Mouse (Mus musculus) MEL (cell line): ENCODE data around the gene Cd300ld5. TPM values are rescaled to one million over a fixed set of nuclear protein-coding genes. Genes with fewer than 3 reads are reported as not detected.

ENCODE experiments used
- DNase-seq: peaks from one replicate; pipeline ENCODE4 v3.0.0; 2011; ENCODE audit warnings: low read depth, low spot score
- H3K27ac ChIP-seq: 2 replicates; pipeline ENCODE4 v1.5.1; 2012; ENCODE audit warnings: low read depth, mild to moderate bottlenecking, control low read depth, low read length, moderate library complexity; ENCODE audit not compliant: control insufficient read depth
- H3K27me3 ChIP-seq, 2 experiments: fragments of 150-350 bp in 1 of 2; sonication (generic) in 1 of 2; 2 replicates each; pipeline ENCODE4 v1.6.1; 2012; ENCODE audit warnings: low read length in 2 of 2, mild to moderate bottlenecking in 2 of 2, improper control_type of control experiment in 1 of 2, moderate library complexity in 1 of 2; ENCODE audit not compliant: insufficient read depth in 2 of 2, control insufficient read depth in 1 of 2
- H3K36me3 ChIP-seq, 2 experiments: 2 replicates each; pipeline ENCODE4 v1.6.1; 2012 to 2014; ENCODE audit warnings: low read length in 2 of 2, improper control_type of control experiment in 1 of 2, inconsistent platforms in 1 of 2, mild to moderate bottlenecking in 1 of 2; ENCODE audit not compliant: insufficient read depth in 2 of 2, control insufficient read depth in 1 of 2
- H3K4me1 ChIP-seq, 2 experiments: fragments of 150-350 bp in 1 of 2; sonication (generic) in 1 of 2; 2 replicates each; pipeline ENCODE4 v1.6.1; 2012; ENCODE audit warnings: low read length in 2 of 2, improper control_type of control experiment in 1 of 2, mild to moderate bottlenecking in 1 of 2; ENCODE audit not compliant: insufficient read depth in 2 of 2, control insufficient read depth in 1 of 2
- H3K4me3 ChIP-seq, 2 experiments: fragments of 150-350 bp in 1 of 2; sonication (generic) in 1 of 2; 2 replicates each; pipeline ENCODE4 v1.5.1; 2012; ENCODE audit warnings: low read depth in 2 of 2, low read length in 2 of 2, mild to moderate bottlenecking in 2 of 2, moderate library complexity in 2 of 2, control low read depth in 1 of 2, improper control_type of control experiment in 1 of 2; ENCODE audit not compliant: control insufficient read depth in 1 of 2, insufficient read depth in 1 of 2
- H3K79me2 ChIP-seq: 2 replicates; pipeline ENCODE4 v1.6.1; 2012; ENCODE audit warnings: mild to moderate bottlenecking, low read length, moderate library complexity; ENCODE audit not compliant: control insufficient read depth, poor library complexity, insufficient read depth
- H3K9ac ChIP-seq: 2 replicates; pipeline ENCODE4 v1.6.1; 2012; ENCODE audit warnings: low read depth, mild to moderate bottlenecking, control low read depth, low read length, moderate library complexity; ENCODE audit not compliant: control insufficient read depth, poor library complexity, severe bottlenecking
- H3K9me3 ChIP-seq: fragments of 150-350 bp; sonication (generic); replicated peaks from 2 replicates; pipeline ENCODE4 v1.6.1; 2012; ENCODE audit warnings: mild to moderate bottlenecking, low read length, improper control_type of control experiment, moderate library complexity; ENCODE audit not compliant: insufficient read depth
- ETS1 ChIP-seq: IDR thresholded peaks from 2 replicates; pipeline ENCODE4 v1.6.1; 2012; ENCODE audit warnings: low read depth, mild to moderate bottlenecking, inconsistent platforms, low read length, improper control_type of control experiment, moderate library complexity
- GATA1 ChIP-seq: IDR thresholded peaks from 2 replicates; pipeline ENCODE4 v1.6.1; 2011; ENCODE audit warnings: low read depth, low read length, improper control_type of control experiment
- HCFC1 ChIP-seq: IDR thresholded peaks from 2 replicates; pipeline ENCODE4 v1.6.1; 2012; ENCODE audit warnings: low read depth, mild to moderate bottlenecking, inconsistent platforms, low read length, improper control_type of control experiment, moderate library complexity
- JUND ChIP-seq: IDR thresholded peaks from 2 replicates; pipeline ENCODE4 v1.6.1; 2011; ENCODE audit warnings: low read depth, mild to moderate bottlenecking, improper control_type of control experiment, low read length
- MAZ ChIP-seq: IDR thresholded peaks from 2 replicates; pipeline ENCODE4 v1.6.1; 2012; ENCODE audit warnings: low read depth, mild to moderate bottlenecking, inconsistent platforms, low read length, improper control_type of control experiment
- MEF2A ChIP-seq: IDR thresholded peaks from 2 replicates; pipeline ENCODE4 v1.6.1; 2014; ENCODE audit warnings: low read depth, mild to moderate bottlenecking, inconsistent platforms, low read length, improper control_type of control experiment; ENCODE audit not compliant: poor library complexity, insufficient replicate concordance, severe bottlenecking; ENCODE audit errors: extremely low read depth
- MYB ChIP-seq: IDR thresholded peaks from 2 replicates; pipeline ENCODE4 v1.6.1; 2011; ENCODE audit warnings: mild to moderate bottlenecking, low read depth, low read length, improper control_type of control experiment
- MYC ChIP-seq: IDR thresholded peaks from 2 replicates; pipeline ENCODE4 v1.6.1; 2011; ENCODE audit warnings: low read depth, mild to moderate bottlenecking, low read length, improper control_type of control experiment, moderate library complexity
- NRF1 ChIP-seq: IDR thresholded peaks from 2 replicates; pipeline ENCODE4 v1.6.1; 2014; ENCODE audit warnings: low read depth, mild to moderate bottlenecking, inconsistent platforms, low read length, improper control_type of control experiment, moderate library complexity; ENCODE audit not compliant: poor library complexity, insufficient read depth, severe bottlenecking
- POLR2AphosphoS5 ChIP-seq: IDR thresholded peaks from 2 replicates; pipeline ENCODE4 v1.6.1; 2012; ENCODE audit warnings: low read depth, borderline replicate concordance, mild to moderate bottlenecking, inconsistent platforms, low read length, moderate library complexity, mixed read lengths
- RAD21 ChIP-seq: IDR thresholded peaks from 2 replicates; pipeline ENCODE4 v1.6.1; 2011; ENCODE audit warnings: mild to moderate bottlenecking, low read depth, low read length, improper control_type of control experiment
- SIN3A ChIP-seq: IDR thresholded peaks from 2 replicates; pipeline ENCODE4 v1.6.1; 2012; ENCODE audit warnings: low read length, improper control_type of control experiment, inconsistent platforms
- SMC3 ChIP-seq: IDR thresholded peaks from 2 replicates; pipeline ENCODE4 v1.6.1; 2011; ENCODE audit warnings: low read depth, low read length, improper control_type of control experiment
- TAL1 ChIP-seq: IDR thresholded peaks from 2 replicates; pipeline ENCODE4 v1.6.1; 2012; ENCODE audit warnings: mild to moderate bottlenecking, inconsistent platforms, low read length, moderate library complexity, mixed read lengths
- TBP ChIP-seq: IDR thresholded peaks from 2 replicates; pipeline ENCODE4 v1.8.0; 2011; ENCODE audit warnings: low read depth, low read length, improper control_type of control experiment
- UBTF ChIP-seq: IDR thresholded peaks from 2 replicates; pipeline ENCODE4 v1.6.1; 2012; ENCODE audit warnings: low read depth, mild to moderate bottlenecking, inconsistent platforms, low read length, improper control_type of control experiment, moderate library complexity, borderline replicate concordance; ENCODE audit not compliant: insufficient read depth
- USF1 ChIP-seq: IDR thresholded peaks from 2 replicates; pipeline ENCODE4 v1.6.1; 2014; ENCODE audit warnings: low read depth, mild to moderate bottlenecking, inconsistent platforms, low read length, improper control_type of control experiment, moderate library complexity
- USF2 ChIP-seq, 2 experiments: IDR thresholded peaks; 2 replicates each; pipeline ENCODE4 v1.6.1; 2011 to 2012; ENCODE audit warnings: improper control_type of control experiment in 2 of 2, low read length in 2 of 2, borderline replicate concordance in 1 of 2, inconsistent platforms in 1 of 2, low read depth in 1 of 2, mild to moderate bottlenecking in 1 of 2; ENCODE audit not compliant: insufficient read depth in 1 of 2
- ZKSCAN1 ChIP-seq: IDR thresholded peaks from 2 replicates; pipeline ENCODE4 v1.6.1; 2012; ENCODE audit warnings: low read depth, mild to moderate bottlenecking, inconsistent platforms, low read length, improper control_type of control experiment, moderate library complexity
- polyA plus RNA-seq, 2 experiments: library from polyadenylated mRNA; stranded (reverse) in 1 of 2; unstranded in 1 of 2; fragments of >175 nt in 1 of 2; fragments of >200 nt in 1 of 2; gene quantifications; 2 replicates each; pipeline versions ENCODE4 v1.2.1 to v1.2.4; 2012; ENCODE audit warnings: low replicate concordance in 2 of 2, low read depth in 1 of 2; ENCODE audit not compliant: insufficient read length in 2 of 2, insufficient read depth in 1 of 2, missing spikeins in 1 of 2
- total RNA-seq: library from RNA; depleted of rRNA; stranded (reverse); fragments of 300-350 nt; gene quantifications from 2 replicates; pipeline ENCODE4 v1.2.3, GENCODE M21; 2012

The Cd300ld5 gene
- total and polyA plus RNA-seq, 3 experiments = not detected

- DNase-seq = no peak
- Histone ChIP-seq H3K4me1 (peaks cover 6 to 19% of the 10 kb centered on the region in 2 experiments; a peak in 3 of 4 replicates), H3K9ac (no peak overlapping the region), H3K9me3 (no peaks in the 10 kb centered on the region), H3K79me2 (no peaks in the 10 kb centered on the region), H3K27ac (no peak overlapping the region), H3K36me3 (peaks cover 0 to 6% of the 10 kb centered on the region in 2 experiments; a peak in 1 of 4 replicates), H3K4me3 (no peak overlapping the region), H3K27me3 (no peaks in the 10 kb centered on the region)
- TF ChIP-seq SMC3 (no peak), USF2 (IDR thresholded peaks at IDR 0.05; ENCODE audit: borderline replicate concordance in 1 of 2, insufficient read depth in 1 of 2, low read depth in 1 of 2, low read length in 2 of 2) (no peak), ZKSCAN1 (no peak), MAZ (no peak), JUND (no peak), SIN3A (no peak), TAL1 (no peak), TBP (no peak), HCFC1 (no peak), GATA1 (no peak), RAD21 (no peak)
Measured at GRCm38 (mm10) chr11:115075407-115075806, 37.8 kb upstream of the Cd300ld5 start.

DNA sequence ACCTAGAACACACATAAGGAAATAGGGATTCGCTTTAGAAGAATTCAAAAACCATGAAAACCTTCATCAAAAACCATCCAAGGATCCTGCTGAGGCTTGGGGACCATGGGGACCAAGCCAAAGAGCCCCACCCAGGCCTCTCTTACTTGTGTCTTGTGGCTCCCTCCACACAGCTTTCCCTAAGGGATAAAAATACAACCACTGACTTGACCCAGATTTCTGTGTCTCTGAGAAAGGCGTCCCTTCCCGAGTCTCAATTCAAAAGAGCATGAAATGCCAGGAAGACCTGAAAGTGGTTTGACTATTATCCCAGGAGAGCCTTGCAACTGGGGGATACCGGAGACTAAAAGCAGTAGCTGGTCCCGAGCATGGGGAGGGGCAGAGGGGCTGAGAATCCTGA, 35.4 kb upstream of the Cd300ld5 start:
- H3K27me3 ChIP-seq = no peaks in the 10 kb centered on the region

More for the DNA sequence above, 35.4 kb upstream of the Cd300ld5 start:
- H3K4me1 ChIP-seq = peaks cover 0 to 10% of the 10 kb centered on the region in 2 experiments; a peak in 2 of 4 replicates
- DNase-seq = no peak
- peaks cover 0 to 6% of the 10 kb centered on the region in 2 experiments; a peak in 1 of 4 replicates for H3K36me3 ChIP-seq
- TF ChIP-seq MEF2A = no peak
- TF ChIP-seq TAL1 = no peak
- TF ChIP-seq ETS1 = no peak
- no peak for TF ChIP-seq POLR2AphosphoS5
- no peak for TF ChIP-seq MYB
- TF ChIP-seq UBTF = no peak
- no peak for TF ChIP-seq NRF1
- no peak for TF ChIP-seq MYC
- no peak for TF ChIP-seq USF1
- H3K79me2 ChIP-seq = no peaks in the 10 kb centered on the region
- H3K4me3 ChIP-seq = no peak overlapping the region
- no peaks in the 10 kb centered on the region for H3K9me3 ChIP-seq
- no peak overlapping the region for H3K27ac ChIP-seq
- H3K9ac ChIP-seq = no peak overlapping the region
